Mouse (Mus musculus) layer of hippocampus, adult 2 months (tissue): Measurements from ENCODE around the gene Spdya. TPM values are rescaled to one million over a fixed set of nuclear protein-coding genes. Genes with fewer than 3 reads are reported as not detected.
"Not testable (repeated sequence)": the region's sequence is repeated elsewhere in the genome, so short reads cannot be mapped to it uniquely, and the experiment has no call there.

Experiments
- DNase-seq, 2 experiments: peaks; one replicate each; pipeline ENCODE4 v3.0.0; 2022; ENCODE audit warnings: low spot score in 2 of 2
- H3K27ac ChIP-seq: fragments of 200-600 bp; 2 replicates; pipeline ENCODE4 v1.8.1; 2022
- H3K4me3 ChIP-seq: fragments of 200-600 bp; 2 replicates; pipeline ENCODE4 v1.8.1; 2022; ENCODE audit warnings: mild to moderate bottlenecking
- CTCF ChIP-seq: fragments of 200-600 bp; conservative IDR thresholded peaks from 2 replicates; pipeline ENCODE4 v1.8.1; 2022; ENCODE audit warnings: antibody characterized with exemption, mild to moderate bottlenecking, moderate library complexity
- total RNA-seq, 2 experiments: library from RNA; stranded (reverse); gene quantifications; 2 replicates each; pipeline ENCODE4 v1.2.3; 2021

Gene Spdya
- total RNA-seq, 2 experiments from 2014 or later, result 1.00 to 1.2 TPM

- no peak for DNase-seq
- H3K4me3 ChIP-seq, result peak overlapping the region; percentile 84
- TF ChIP-seq CTCF, result no peak
- peak overlapping the region; percentile 83 for H3K27ac ChIP-seq
Observed at GRCm38 (mm10) chr17:71597881-71598658, 46.2 kb downstream of the Spdya start.

GRCm38 (mm10) chr17:71598659-71599554 lies 47.0 kb downstream of the Spdya start:
- Histone ChIP-seq H3K27ac (peak overlapping the region; percentile 83), H3K4me3 (peak overlapping the region; percentile 84)
- no peak; the same call in 1 of the 2 replicates for TF ChIP-seq CTCF
- peak; percentile 92 for DNase-seq

- TF ChIP-seq CTCF, result no peak
- H3K4me3 ChIP-seq, result peak within 1 kb of the TSS; percentile 92
- H3K27ac ChIP-seq, result peak within 1 kb of the TSS; percentile 88
- peak; percentile 96 to 97 for DNase-seq
Observed at GRCm38 (mm10) chr17:71615638-71616318, 63.9 kb downstream of the Spdya start, which contains the start of gene Wdr43. TSS of gene Wdr43 (plus strand) at chr17:71615895.

- no peak for DNase-seq
- TF ChIP-seq CTCF, result no peak
- peak overlapping the region; percentile 88 for H3K27ac ChIP-seq
- peak overlapping the region; percentile 92 for H3K4me3 ChIP-seq
Observed at GRCm38 (mm10) chr17:71616319-71617032, 64.6 kb downstream of the Spdya start.

- Histone ChIP-seq H3K27ac (peak overlapping the region; percentile 88; the same call in 1 of the 2 replicates), H3K4me3 (peak overlapping the region; percentile 92)
- no peak for DNase-seq
- TF ChIP-seq CTCF, result no peak
Observed at GRCm38 (mm10) chr17:71617033-71617362, 65.1 kb downstream of the Spdya start.

- Histone ChIP-seq H3K27ac (no peak overlapping the region), H3K4me3 (no peak overlapping the region)
- DNase-seq, result no peak
- TF ChIP-seq CTCF, result no peak
Observed at GRCm38 (mm10) chr17:71617974-71618373, 66.1 kb downstream of the Spdya start.

- DNase-seq, result no peak
- no peak for TF ChIP-seq CTCF
- H3K27ac ChIP-seq, result no peak overlapping the region
- no peak overlapping the region for H3K4me3 ChIP-seq
Observed at GRCm38 (mm10) chr17:71631806-71632205, 79.9 kb downstream of the Spdya start.

- no peak for DNase-seq
- no peak overlapping the region for H3K27ac ChIP-seq
- no peak for TF ChIP-seq CTCF
- no peak overlapping the region for H3K4me3 ChIP-seq
Observed at GRCm38 (mm10) chr17:71633350-71633749, 81.5 kb downstream of the Spdya start.

GRCm38 (mm10) chr17:71636786-71637185 lies 84.9 kb downstream of the Spdya start:
- TF ChIP-seq CTCF, result no peak
- Histone ChIP-seq H3K27ac (no peak overlapping the region), H3K4me3 (no peak overlapping the region)
- DNase-seq, result no peak

GRCm38 (mm10) chr17:71637750-71638265 lies 85.9 kb downstream of the Spdya start:
- no peak overlapping the region for H3K27ac ChIP-seq
- TF ChIP-seq CTCF, result no peak
- DNase-seq, result no peak
- no peak overlapping the region for H3K4me3 ChIP-seq

- H3K4me3 ChIP-seq, H3K27ac ChIP-seq, DNase-seq: not testable (repeated sequence)
Observed at GRCm38 (mm10) chr17:71639056-71639455, 87.2 kb downstream of the Spdya start.

Other genes with a start within 250 kb of the Spdya start
- 1 to 10 TPM; 1.9 to 2.3 TPM for gene Emilin2, start 240.1 kb upstream of the Spdya start, total RNA-seq
- gene Gm4707, start 92.1 kb upstream of the Spdya start, total RNA-seq, result 1 to 10 TPM; 1.3 to 2.6 TPM
- gene Smchd1, start 76.7 kb upstream of the Spdya start, total RNA-seq, result 10 to 100 TPM; 34.6 to 40.0 TPM
- gene Ndc80, start 25.2 kb upstream of the Spdya start, total RNA-seq, result under 1 TPM; 0.49 to 0.90 TPM
- 10 to 100 TPM; 28.2 TPM for gene Wdr43, start 63.8 kb downstream of the Spdya start, total RNA-seq
- gene Togaram2, start 121.2 kb downstream of the Spdya start, total RNA-seq, result 1 to 10 TPM; 1.2 to 1.3 TPM
- under 1 TPM; 0.10 to 0.18 TPM for gene Pcare, start 200.8 kb downstream of the Spdya start, total RNA-seq
- gene Clip4, start 216.4 kb downstream of the Spdya start, total RNA-seq, result 10 to 100 TPM; 78.2 to 87.5 TPM